Mouse (Mus musculus): ENCODE measurements around the gene Bmp8a. TPM values are rescaled to one million over a fixed set of nuclear protein-coding genes. Genes with fewer than 3 reads are reported as not detected.

The Bmp8a gene
- polyA plus RNA-seq, 1 experiment from 2014 or later = 0.14 TPM

Other genes with a start within 250 kb of the Bmp8a start
- gene Bmp8b, start 238.1 kb downstream of the Bmp8a start, polyA plus RNA-seq (2016; fragmentation: Nextera tagmentation; extraction: Ambion mirVana) = 0.12 and 0.15 TPM in 2 replicates
- 0.10 TPM in 1 of 2 replicates, not detected in the other for gene Oxct2b, start 227.0 kb downstream of the Bmp8a start, polyA plus RNA-seq (2016; fragmentation: Nextera tagmentation; extraction: Ambion mirVana)
- 142 and 145 TPM in 2 replicates for gene Ppie, start 203.3 kb downstream of the Bmp8a start, polyA plus RNA-seq (2016; fragmentation: Nextera tagmentation; extraction: Ambion mirVana)
- gene Hpcal4, start 160.0 kb downstream of the Bmp8a start, polyA plus RNA-seq (2016; fragmentation: Nextera tagmentation; extraction: Ambion mirVana) = 0.30 and 0.73 TPM in 2 replicates
- gene Nt5c1a, start 141.7 kb downstream of the Bmp8a start, polyA plus RNA-seq (2016; fragmentation: Nextera tagmentation; extraction: Ambion mirVana) = not detected in 2 replicates
- gene Heyl, start 109.7 kb downstream of the Bmp8a start, polyA plus RNA-seq (2016; fragmentation: Nextera tagmentation; extraction: Ambion mirVana) = 6.6 and 6.7 TPM in 2 replicates
- 55.4 and 57.9 TPM in 2 replicates for gene Pabpc4, start 80.9 kb downstream of the Bmp8a start, polyA plus RNA-seq (2016; fragmentation: Nextera tagmentation; extraction: Ambion mirVana)
- gene Oxct2a, start 19.6 kb downstream of the Bmp8a start, polyA plus RNA-seq (2016; fragmentation: Nextera tagmentation; extraction: Ambion mirVana) = not detected in 2 replicates

All from forebrain, embryonic 10.5 days (tissue).